Mouse (Mus musculus) midbrain, embryonic 16.5 days (tissue): Measurements from ENCODE around the gene Cebpb. TPM values are rescaled to one million over a fixed set of nuclear protein-coding genes. Genes with fewer than 3 reads are reported as not detected.

Experiments
- ATAC-seq: fragments of 200-750 bp; cut with Nextera tagmentation; 2 replicates; pipeline ENCODE4 v1.8.0; 2017; ENCODE audit warnings: moderate TSS enrichment
- H3K27ac ChIP-seq: fragments of 300-500 bp; sonication (generic); 2 replicates; pipeline ENCODE4 v1.5.1; 2014; ENCODE audit warnings: mild to moderate bottlenecking, low read length, mixed read lengths
- H3K27me3 ChIP-seq: fragments of 300-500 bp; sonication (generic); 2 replicates; pipeline ENCODE4 v1.6.1; 2014; ENCODE audit warnings: low read depth, low read length, mixed read lengths; ENCODE audit not compliant: control insufficient read depth, insufficient read depth
- H3K36me3 ChIP-seq: fragments of 300-500 bp; sonication (generic); 2 replicates; pipeline ENCODE4 v1.6.1; 2014; ENCODE audit warnings: mild to moderate bottlenecking, low read length, moderate library complexity, mixed read lengths; ENCODE audit not compliant: control insufficient read depth, insufficient read depth
- H3K4me1 ChIP-seq: fragments of 300-500 bp; sonication (generic); 2 replicates; pipeline ENCODE4 v1.6.1; 2014; ENCODE audit warnings: mild to moderate bottlenecking, low read length, mixed read lengths; ENCODE audit not compliant: control insufficient read depth, insufficient read depth
- H3K4me2 ChIP-seq: fragments of 300-500 bp; sonication (generic); 2 replicates; pipeline ENCODE4 v1.6.1; 2014; ENCODE audit warnings: mild to moderate bottlenecking, low read length, mixed read lengths
- H3K4me3 ChIP-seq: fragments of 300-500 bp; sonication (generic); 2 replicates; pipeline ENCODE4 v1.5.1; 2014; ENCODE audit warnings: low read depth, mild to moderate bottlenecking, low read length, moderate library complexity, mixed read lengths
- H3K9ac ChIP-seq: fragments of 300-500 bp; sonication (generic); 2 replicates; pipeline ENCODE4 v1.6.1; 2014; ENCODE audit warnings: low read depth, low read length, mixed read lengths
- H3K9me3 ChIP-seq: fragments of 300-500 bp; sonication (generic); replicated peaks from 2 replicates; pipeline ENCODE4 v1.6.1; 2014; ENCODE audit warnings: mild to moderate bottlenecking, low read length, mixed read lengths; ENCODE audit not compliant: control insufficient read depth, poor library complexity, severe bottlenecking
- WGBS: fragments of 180-500 bp; shearing (Covaris S2); extraction: QIAGEN DNeasy Blood & Tissue Kit; methylation state at CpG from one replicate; pipeline ENCODE4 v1.1.7; 2014; 5-methylcytosine and 5-hydroxymethylcytosine counted together
- polyA plus RNA-seq: library from polyadenylated mRNA; unstranded; fragments of >200 nt; fragmentation: Nextera tagmentation; extraction: Ambion mirVana; gene quantifications from 2 replicates; pipeline ENCODE4 v1.2.1, GENCODE M21; 2015

Gene Cebpb
- polyA plus RNA-seq, 1 experiment from 2014 or later: 0.60 TPM

DNA sequence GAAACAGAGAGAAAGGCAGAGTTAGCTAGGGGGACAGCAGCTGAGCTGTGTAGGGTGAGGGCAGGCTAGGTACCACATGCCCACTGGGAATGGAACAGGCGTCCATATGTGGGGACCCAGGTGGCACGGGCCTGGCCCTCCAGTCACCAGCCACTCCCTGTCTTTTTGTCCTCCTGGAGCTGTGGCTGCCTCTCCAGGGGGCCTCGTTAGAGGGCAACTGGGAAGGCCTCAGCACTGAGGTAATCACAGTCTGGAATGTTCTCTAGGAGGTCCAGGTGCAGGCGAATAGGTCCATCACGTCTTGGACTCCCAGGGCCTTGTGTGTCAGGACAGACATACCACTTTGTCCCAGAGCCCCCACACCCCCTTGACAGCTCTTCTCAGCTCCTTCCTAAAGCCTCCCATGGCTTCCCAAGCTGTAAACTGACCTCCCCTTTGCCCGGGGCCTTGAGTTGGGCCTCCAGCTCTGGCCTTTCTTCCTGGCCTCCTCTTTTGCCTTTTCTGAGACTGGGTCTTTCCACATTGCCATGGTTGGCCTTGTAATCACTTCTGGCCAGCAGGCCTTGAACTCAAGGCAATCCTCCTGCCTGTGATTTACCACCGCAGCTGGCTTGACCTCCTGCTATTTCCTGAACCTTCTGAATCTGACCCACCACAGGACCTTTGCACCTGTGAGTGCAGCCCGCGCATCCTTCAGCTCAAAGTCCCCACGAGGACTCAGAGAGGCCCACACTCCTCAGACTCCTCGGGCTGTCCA, 17.6 kb downstream of the Cebpb start:
- no peak overlapping the region for H3K9ac ChIP-seq
- H3K27ac ChIP-seq: no peak overlapping the region
- no peaks in the 10 kb centered on the region for H3K9me3 ChIP-seq
- H3K4me1 ChIP-seq: no peaks in the 10 kb centered on the region
- no peak overlapping the region for H3K4me2 ChIP-seq
- 74% methylated on average over 11 of the region's 11 CpGs for whole genome bisulfite sequencing
- H3K4me3 ChIP-seq: no peak overlapping the region
- ATAC-seq: no peak
- H3K27me3 ChIP-seq: no peaks in the 10 kb centered on the region
- no peaks in the 10 kb centered on the region for H3K36me3 ChIP-seq

DNA sequence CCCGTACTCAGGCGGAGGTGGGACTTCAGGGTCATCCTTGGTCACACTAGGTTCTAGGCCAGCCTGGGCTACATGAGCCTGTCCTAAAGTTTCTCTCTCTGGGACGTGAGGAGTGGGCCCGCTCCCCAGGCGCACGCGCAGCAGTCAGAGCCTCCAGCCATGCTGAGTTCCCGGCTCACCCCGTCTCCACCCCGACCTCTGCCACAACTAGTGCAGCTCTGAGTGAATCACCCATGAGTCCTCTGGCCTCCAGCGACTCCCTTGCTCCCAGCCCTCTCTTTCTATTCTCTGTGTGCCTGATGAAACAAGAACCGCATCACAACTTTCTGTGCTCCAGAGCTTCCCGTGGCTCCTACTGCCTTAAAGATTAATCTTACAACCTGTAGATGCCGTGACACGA, 19.7 kb downstream of the Cebpb start:
- ATAC-seq: no peak
- H3K9me3 ChIP-seq: no peaks in the 10 kb centered on the region
- H3K27me3 ChIP-seq: no peaks in the 10 kb centered on the region
- 69% methylated on average over 15 of the region's 15 CpGs for WGBS
- no peak overlapping the region for H3K4me3 ChIP-seq
- H3K4me1 ChIP-seq: no peaks in the 10 kb centered on the region
- no peak overlapping the region for H3K4me2 ChIP-seq
- H3K9ac ChIP-seq: no peak overlapping the region
- H3K27ac ChIP-seq: no peak overlapping the region
- no peaks in the 10 kb centered on the region for H3K36me3 ChIP-seq

DNA sequence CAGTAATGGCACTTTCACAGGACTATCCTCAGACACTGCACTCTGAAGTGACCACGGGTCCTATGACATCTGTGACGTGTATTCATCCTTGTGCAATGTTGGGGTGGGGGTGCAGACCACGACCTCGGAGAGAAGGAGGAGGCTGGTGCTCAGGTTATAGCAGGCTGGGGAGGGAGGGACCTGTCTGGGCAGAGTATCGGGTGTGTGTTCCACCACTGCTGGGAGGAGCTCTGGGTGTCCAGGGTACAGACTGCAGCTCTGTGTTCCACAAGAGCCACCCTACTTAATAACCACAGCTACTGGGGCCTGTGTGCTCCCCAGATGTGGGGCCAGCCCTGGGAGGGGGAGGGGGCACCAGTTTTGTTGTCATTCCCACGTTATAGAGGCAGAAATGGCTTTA, 21.3 kb downstream of the Cebpb start:
- no peaks in the 10 kb centered on the region for H3K36me3 ChIP-seq
- no peaks in the 10 kb centered on the region for H3K4me1 ChIP-seq
- no peaks in the 10 kb centered on the region for H3K9me3 ChIP-seq
- H3K27ac ChIP-seq: no peak overlapping the region
- 76% methylated on average over 6 of the region's 6 CpGs for WGBS
- H3K27me3 ChIP-seq: no peaks in the 10 kb centered on the region
- H3K4me2 ChIP-seq: no peak overlapping the region
- ATAC-seq: no peak
- H3K9ac ChIP-seq: no peak overlapping the region
- H3K4me3 ChIP-seq: no peak overlapping the region

DNA sequence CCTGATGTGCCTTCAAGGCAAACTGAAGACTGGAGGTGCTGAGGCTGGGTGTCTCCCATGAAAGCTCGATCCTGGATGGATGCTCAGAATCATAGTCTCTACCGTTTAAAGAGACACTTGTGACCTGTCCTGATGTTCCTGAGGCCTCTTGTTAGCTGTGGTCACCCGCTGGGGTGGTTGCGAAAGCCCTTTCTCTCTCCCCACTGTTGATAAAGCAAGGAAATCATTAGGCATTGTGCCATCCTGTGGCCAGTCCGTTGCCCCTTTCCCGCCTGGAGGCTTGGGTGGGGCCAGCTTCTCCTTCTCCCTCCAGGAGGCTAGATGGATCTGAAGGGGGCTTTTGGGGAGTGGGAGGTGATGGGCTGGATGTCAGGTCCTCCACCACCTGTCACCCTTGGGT, 21.9 kb downstream of the Cebpb start:
- H3K9ac ChIP-seq: no peak overlapping the region
- no peak for ATAC-seq
- H3K4me1 ChIP-seq: no peaks in the 10 kb centered on the region
- no peak overlapping the region for H3K4me2 ChIP-seq
- H3K27ac ChIP-seq: no peak overlapping the region
- no peak overlapping the region for H3K4me3 ChIP-seq
- H3K27me3 ChIP-seq: no peaks in the 10 kb centered on the region
- 63% methylated on average over 6 of the region's 6 CpGs for WGBS
- no peaks in the 10 kb centered on the region for H3K36me3 ChIP-seq
- no peaks in the 10 kb centered on the region for H3K9me3 ChIP-seq

DNA sequence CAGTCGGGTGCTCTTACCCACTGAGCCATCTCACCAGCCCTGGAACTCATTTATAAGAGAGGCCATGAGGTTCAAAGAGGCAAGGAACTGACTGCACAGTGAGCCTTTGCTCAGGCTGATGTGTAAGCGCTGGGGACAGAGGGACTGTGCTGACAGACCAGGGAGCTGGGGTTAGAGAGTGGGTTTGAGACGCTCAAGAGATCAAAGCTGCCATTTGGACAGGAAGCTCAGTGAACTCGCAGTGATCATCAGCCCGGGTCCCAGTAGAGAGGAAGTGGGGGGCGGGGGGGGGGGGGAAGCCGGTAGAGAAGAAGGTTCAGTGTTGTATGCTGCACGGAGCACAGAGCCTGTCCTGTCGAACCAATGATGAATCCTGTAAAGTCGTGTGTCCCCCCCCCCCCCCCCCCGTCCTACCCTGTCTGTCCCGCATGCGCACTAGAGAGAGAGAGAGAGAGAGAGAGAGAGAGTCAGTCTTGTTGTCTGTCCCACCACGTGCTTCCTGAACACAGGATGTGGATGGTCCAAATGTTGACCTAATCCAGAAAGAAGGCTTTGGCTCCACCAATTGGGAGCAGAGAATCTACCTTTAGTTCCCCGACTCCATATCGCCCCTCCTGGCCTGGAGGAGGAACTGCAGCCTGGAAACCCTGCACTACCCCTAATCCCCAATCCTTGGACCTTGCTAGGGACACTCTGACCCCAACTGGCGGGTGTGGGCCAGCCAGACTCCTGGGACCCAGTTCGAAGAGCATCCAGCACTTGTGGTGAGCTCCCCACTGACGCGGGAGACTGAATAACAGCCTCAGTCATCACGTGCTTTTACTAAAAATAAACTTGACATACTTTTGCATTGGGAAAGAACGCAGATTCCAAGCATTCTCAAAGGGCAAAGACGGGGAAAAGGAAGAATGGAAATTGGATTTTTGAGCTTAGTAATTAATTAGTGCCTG, 24.4 kb downstream of the Cebpb start:
- H3K9ac ChIP-seq: no peak overlapping the region
- no peaks in the 10 kb centered on the region for H3K36me3 ChIP-seq
- 78% methylated on average over 19 of the region's 23 CpGs for WGBS
- H3K9me3 ChIP-seq: no peaks in the 10 kb centered on the region
- no peak overlapping the region for H3K4me2 ChIP-seq
- ATAC-seq: no peak
- H3K4me3 ChIP-seq: no peak overlapping the region
- H3K27ac ChIP-seq: no peak overlapping the region
- no peaks in the 10 kb centered on the region for H3K4me1 ChIP-seq
- no peaks in the 10 kb centered on the region for H3K27me3 ChIP-seq

DNA sequence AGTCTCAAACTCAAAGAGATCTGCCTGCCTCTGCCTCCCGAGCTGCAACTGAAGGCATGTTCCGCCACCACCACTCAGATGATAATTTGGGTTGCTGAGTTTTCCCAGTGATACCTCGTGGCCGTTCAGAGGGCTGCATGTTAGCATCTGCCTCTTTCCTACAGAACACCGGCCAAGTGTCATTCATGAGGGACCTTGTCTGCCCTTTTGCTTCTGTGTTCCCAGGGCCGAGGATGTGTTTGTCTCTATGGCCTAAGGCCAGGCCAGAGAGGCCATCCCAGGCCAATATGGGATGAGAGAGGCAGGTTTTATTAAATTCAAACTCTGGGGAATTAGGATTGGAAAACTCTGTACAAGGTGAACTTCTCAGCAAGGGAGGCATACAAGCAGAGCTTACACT, 25.6 kb downstream of the Cebpb start:
- Histone ChIP-seq H3K4me2 (no peak overlapping the region), H3K4me3 (no peak overlapping the region), H3K9me3 (no peaks in the 10 kb centered on the region), H3K36me3 (no peaks in the 10 kb centered on the region), H3K27me3 (no peaks in the 10 kb centered on the region), H3K27ac (no peak overlapping the region), H3K9ac (no peak overlapping the region), H3K4me1 (no peaks in the 10 kb centered on the region)
- WGBS: 90% methylated on average over 6 of the region's 6 CpGs
- no peak for ATAC-seq

DNA sequence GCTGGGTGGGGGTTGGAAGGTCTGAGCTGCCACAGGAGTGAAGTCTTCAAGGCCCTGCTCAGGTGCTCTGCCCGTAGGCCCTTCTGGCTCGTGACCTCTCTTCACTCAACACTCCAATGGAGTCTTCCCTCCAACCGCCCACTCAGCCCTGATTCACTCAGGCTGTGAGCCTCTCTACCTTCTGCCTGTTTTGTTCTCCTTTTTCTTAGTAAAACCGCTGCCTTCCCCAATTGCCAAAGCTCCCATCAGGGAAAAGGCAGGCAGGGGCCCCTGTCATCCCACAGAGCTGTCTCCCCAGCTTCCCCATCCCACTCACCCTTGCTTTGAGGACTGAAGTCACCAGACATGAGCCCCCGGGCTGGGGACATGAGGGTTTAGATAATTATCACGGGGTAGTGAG, 26.3 kb downstream of the Cebpb start:
- 77% methylated on average over 6 of the region's 6 CpGs for WGBS
- Histone ChIP-seq H3K27me3 (no peaks in the 10 kb centered on the region), H3K9me3 (no peaks in the 10 kb centered on the region), H3K9ac (no peak overlapping the region), H3K4me2 (no peak overlapping the region), H3K4me1 (no peaks in the 10 kb centered on the region), H3K36me3 (no peaks in the 10 kb centered on the region), H3K27ac (no peak overlapping the region), H3K4me3 (no peak overlapping the region)
- no peak for ATAC-seq

DNA sequence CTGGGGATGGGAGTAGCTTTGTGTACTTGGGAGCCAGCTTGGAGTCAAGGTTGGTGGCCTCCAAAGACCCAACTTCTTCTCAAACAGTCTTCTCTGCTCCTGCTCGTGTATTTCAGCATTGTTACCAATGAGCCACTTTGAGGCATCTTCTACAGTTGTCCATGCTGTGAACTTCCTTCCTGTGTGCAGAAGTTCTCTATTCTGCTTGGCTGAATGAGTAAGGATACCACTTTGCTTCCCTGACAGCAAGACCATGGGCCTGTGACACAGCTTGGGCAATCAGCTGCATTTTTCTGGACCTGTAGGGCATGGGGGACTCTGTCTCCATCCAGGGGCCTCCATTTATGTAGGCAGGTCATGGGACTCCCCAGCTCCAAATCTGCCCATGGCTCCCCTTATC, 28.5 kb downstream of the Cebpb start:
- no peak for ATAC-seq
- no peak overlapping the region for H3K27ac ChIP-seq
- H3K27me3 ChIP-seq: no peaks in the 10 kb centered on the region
- no peak overlapping the region for H3K4me2 ChIP-seq
- H3K9me3 ChIP-seq: no peaks in the 10 kb centered on the region
- WGBS: 79% methylated on average over 1 of the region's 1 CpGs
- no peak overlapping the region for H3K4me3 ChIP-seq
- no peak overlapping the region for H3K9ac ChIP-seq
- H3K36me3 ChIP-seq: no peaks in the 10 kb centered on the region
- H3K4me1 ChIP-seq: no peaks in the 10 kb centered on the region

- no peak for ATAC-seq
- Histone ChIP-seq H3K9ac (no peak overlapping the region), H3K27me3 (no peaks in the 10 kb centered on the region), H3K4me1 (no peaks in the 10 kb centered on the region), H3K4me2 (no peak overlapping the region), H3K36me3 (no peaks in the 10 kb centered on the region), H3K9me3 (no peaks in the 10 kb centered on the region), H3K27ac (no peak overlapping the region), H3K4me3 (no peak overlapping the region)
- 80% methylated on average over 4 of the region's 4 CpGs for WGBS
Measured at GRCm38 (mm10) chr2:167719520-167719919, 30.8 kb downstream of the Cebpb start.
